Mouse (Mus musculus) gastrocnemius, postnatal 4 days (tissue): Measurements from ENCODE around the gene Pdss2. TPM values are rescaled to one million over a fixed set of nuclear protein-coding genes. Genes with fewer than 3 reads are reported as not detected.

Source experiments
- DNase-seq, 2 experiments: peaks; one replicate each; pipeline ENCODE4 v3.0.0; 2021 to 2022; ENCODE audit warnings: low spot score in 2 of 2, mixed read lengths in 2 of 2
- total RNA-seq, 2 experiments: library from RNA; stranded (reverse); gene quantifications; 2 replicates each; pipeline ENCODE4 v1.2.3; 2021

Gene Pdss2
- total RNA-seq, 2 experiments from 2014 or later, result 17.6 to 20.5 TPM

DNA sequence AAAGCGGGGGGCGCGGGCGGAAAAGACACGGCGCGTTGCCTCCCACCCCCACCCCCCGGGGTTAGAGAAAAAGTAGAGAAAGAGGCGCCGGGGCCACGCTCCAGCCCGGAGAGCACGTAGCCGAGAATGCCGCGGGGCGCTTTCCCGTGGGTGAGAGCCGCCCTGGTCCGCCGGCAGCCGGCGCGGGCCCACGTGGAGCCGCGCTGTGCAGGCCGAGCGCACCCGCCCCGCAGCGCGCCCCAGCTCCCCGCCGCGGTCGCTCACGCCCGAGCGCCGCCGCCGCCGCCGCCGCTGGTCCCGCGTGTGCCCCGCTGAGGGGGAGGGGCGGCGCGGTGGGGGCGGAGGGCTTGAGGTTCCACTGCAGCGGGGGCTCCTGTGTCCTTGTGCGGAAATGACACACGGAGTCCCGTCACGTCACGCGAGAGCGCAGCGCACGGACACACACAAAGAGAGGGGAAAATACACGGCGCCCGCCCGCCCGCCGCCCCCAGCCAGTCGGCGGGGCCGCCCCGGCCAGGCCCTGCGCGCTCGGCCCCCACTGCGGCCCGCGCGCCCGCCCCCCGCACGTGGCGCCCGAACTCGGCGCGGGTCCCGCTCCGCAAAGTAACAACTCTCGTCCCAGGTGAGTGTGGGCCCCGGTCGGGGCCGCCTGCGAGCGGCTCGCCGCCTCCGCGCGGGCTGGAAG lies 257.6 kb downstream of the Pdss2 start, which contains the start of gene Bend3:
Gene Bend3 (plus strand): TSS at position 81 of the 685 bp plus-strand sequence.
- peak; percentile 43 to 67 for DNase-seq

GRCm38 (mm10) chr10:43479436-43480157 lies 258.3 kb downstream of the Pdss2 start:
- peak; percentile 85 to 87 for DNase-seq

GRCm38 (mm10) chr10:43480227-43480849 lies 259.1 kb downstream of the Pdss2 start:
- DNase-seq, result no peak

DNA sequence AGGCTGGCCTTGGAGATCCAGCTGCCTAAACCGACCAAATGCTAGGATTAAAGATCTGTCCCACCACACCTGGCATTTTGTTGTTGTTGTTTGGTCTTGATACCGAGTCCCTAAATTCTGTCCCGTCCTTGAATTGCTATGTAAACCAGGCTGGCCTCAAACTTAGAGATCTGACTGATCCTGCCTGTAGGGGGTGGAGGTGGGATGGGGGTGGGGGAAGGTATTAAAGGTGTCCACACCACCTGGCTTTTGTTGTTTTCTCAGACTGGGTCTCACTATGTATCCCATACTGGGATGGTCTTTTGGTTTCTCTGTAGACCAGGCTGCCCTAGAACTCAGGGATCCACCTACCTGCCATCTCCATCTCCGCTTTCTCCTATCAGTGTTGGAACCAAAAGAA lies 259.9 kb downstream of the Pdss2 start:
- no peak for DNase-seq

GRCm38 (mm10) chr10:43482021-43482420 lies 260.7 kb downstream of the Pdss2 start:
- no peak for DNase-seq

DNA sequence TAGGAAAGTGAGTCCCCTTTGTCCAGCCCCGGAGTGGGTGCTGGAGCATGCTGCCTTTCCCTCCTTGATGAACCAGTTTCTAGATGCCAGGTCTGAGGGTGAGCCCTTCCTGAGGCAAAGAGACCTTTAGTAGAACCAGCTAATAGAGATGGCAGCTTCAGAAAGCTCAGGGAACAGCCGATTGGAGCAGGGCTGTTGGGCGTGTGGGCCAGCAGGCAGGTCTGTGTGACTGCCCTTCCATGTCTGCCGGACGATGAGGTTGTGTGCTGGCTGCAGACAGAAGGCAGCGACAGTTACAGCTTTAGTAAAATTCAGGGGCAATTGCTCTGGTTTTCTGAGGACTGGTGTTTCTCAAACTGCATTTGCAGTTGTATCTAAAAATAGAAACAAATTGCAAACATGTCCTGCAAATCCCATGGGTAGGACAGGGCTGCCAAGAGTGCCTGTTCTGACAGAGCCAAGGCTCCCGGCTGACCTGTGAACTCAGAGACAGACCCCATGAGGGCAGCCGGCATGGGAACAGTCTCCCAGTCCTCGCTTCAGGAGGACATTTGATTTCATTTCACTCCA lies 262.2 kb downstream of the Pdss2 start:
- peak in 1 of 2 experiments; percentile 48 for DNase-seq

- DNase-seq, result no peak
Measured at GRCm38 (mm10) chr10:43485751-43486268, 264.5 kb downstream of the Pdss2 start.

DNA sequence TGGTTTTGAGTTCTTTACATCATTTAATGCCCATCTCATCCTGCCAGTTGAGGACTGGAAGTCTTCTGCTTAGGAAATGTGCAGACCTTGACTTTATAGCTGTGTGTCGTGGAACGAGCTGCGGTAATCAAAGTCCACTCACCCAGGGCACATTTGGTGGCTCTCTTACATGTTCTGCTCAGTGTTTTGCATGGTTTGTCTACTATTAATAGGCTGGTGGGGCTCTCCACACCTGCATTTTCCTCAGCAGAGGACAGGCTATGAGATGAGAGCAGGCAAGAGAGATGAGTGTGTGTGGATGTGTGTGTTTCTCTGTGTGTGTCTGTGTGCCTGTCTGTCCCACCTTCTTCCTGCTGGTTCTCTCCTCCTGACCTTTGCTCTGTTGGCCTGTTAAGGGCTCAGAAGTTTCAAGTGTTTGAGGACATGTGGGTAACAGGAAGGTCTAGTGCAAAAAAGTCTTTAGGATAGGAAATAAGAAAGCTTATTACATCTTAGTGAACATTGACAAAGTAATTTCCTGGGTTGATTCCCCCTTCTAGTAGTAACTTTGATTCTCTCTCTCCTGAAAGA lies 266.2 kb downstream of the Pdss2 start:
- no peak for DNase-seq

GRCm38 (mm10) chr10:43488258-43488657 lies 267.0 kb downstream of the Pdss2 start:
- no peak for DNase-seq

DNA sequence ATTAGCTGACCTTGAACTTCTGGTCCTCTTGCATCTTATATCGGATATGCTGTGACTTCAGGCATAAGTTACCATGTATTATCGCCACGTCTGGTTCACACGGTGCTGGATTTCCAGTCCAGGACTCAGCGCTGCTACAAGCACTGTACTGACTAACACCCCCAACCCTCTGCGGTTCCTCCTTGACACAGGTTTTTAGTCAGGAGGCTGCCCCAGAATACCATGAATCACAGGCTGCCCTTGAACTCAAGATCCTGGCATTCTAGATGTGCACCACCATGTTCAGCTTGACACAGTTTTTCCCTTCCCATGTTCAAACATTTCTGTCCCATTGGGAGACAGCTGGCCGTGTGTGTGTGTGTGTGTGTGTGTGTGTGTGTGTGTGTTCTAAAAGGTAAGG lies 267.9 kb downstream of the Pdss2 start:
- DNase-seq, result no peak

DNA sequence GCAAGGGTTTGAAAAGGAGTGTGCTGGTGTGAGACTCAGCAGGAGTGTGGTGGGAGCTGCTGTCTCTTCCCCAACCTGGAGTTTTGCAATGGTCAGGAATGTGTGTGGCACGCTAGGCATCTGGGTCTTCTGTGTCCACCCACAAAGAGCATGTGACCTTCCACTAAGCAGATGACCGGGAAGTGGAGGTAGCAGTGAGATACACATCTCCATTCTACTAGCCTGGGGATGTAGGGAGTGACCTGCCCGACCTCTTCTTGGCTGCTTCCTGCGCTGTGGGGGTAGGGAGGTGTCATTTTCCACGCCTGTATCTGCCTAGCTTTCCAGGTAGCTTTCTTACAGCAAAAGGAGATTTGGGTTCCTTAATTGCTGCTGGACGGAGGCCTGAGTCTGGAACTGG lies 268.3 kb downstream of the Pdss2 start:
- DNase-seq, result no peak

GRCm38 (mm10) chr10:43490034-43490433 lies 268.7 kb downstream of the Pdss2 start:
- DNase-seq, result no peak

GRCm38 (mm10) chr10:43490846-43491245 lies 269.6 kb downstream of the Pdss2 start:
- no peak for DNase-seq

DNA sequence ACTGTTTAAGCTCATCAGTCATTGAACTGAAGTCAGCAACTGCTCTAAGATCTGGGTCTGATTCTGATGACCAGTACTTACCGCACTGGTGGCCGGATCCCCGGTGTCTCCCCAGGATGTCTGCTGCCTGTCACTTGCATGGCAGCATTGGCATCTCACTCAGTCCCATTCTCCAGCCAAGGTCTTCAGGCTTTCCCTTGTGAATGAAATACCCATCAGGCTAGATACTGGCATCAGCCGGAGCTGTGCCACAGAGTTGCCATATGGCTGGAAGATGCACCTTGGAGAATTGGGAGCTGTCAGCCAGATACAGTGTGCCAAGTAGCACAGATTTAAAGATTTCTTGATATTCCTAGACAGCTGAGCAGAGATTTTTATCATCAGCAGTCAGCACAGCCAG lies 281.3 kb downstream of the Pdss2 start:
- no peak for DNase-seq

DNA sequence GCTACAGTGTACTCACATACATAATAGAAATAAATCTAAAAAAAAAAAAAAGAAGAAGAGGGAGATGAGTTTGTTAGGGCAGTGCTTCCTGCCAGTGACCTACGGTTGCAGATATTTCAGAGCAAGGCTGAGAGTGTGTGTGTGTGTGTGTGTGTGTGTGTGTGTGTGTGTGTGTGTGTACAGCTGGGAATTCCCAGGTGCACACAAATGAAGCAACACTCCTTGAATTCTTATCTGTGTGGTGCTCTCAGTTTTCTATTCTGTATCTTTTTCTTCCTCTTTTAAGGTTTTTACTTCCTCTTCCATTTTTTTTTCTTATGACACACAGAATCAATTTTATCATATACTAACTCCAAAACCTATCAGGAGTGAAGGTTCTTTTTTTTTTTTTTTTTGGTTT lies 283.0 kb downstream of the Pdss2 start:
- no peak for DNase-seq

- no peak for DNase-seq
Measured at GRCm38 (mm10) chr10:43507051-43507450, 285.8 kb downstream of the Pdss2 start.

DNA sequence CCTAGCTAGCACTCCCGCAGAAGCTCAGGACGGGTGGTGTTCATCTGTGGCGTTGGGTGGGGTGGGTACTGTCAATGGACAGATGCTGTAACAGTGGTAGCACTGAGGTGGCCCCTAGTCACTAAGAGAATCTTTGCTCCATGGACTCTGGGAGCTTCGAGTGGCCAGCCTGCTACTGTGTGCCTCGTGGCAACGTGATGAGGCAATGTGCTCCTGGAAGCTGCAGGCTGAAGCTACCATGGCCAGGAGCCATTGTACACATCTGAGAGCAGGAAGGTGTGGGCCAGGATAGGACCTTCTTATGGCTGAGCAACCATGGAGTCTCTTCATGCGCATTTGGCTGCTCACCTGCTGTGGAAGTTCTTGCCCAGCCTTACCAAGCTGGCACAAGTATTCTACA lies 287.9 kb downstream of the Pdss2 start:
- DNase-seq, result no peak

DNA sequence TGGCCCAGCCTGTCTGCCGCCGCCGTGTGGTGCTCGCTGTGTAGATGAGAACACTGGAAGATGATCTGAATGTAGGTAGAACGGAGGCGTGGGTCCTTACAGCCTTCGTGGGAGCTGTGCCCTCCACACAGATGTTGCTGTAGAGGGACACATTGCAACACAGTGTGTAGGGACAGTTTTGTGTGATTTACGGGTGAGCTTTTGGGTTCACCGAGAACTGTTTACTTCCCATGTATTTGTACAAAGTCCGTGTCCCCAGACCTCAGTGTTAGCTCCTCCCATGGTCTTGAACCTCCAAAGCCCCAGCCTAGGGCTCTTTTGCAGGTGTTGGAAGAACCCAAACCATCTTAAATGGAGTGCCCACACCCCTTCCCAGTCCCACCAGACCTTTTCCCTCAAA lies 291.7 kb downstream of the Pdss2 start:
- no peak for DNase-seq
